Mouse (Mus musculus) frontal cortex, postnatal 10 days (tissue): ENCODE data around the gene Srpx.

Experiments
- DNase-seq, 2 experiments: peaks; one replicate each; pipeline ENCODE4 v3.0.0; 2022; ENCODE audit warnings: low spot score in 2 of 2, mixed read lengths in 1 of 2

Srpx gene

GRCm38 (mm10) chrX:10117065-10117719 is at the start of gene Srpx:
TSS of gene Srpx (minus strand) at chrX:10117709.
- DNase-seq: no peak

GRCm38 (mm10) chrX:10152390-10152789 is 34.9 kb upstream of the Srpx start:
- DNase-seq: no peak

- peak in 1 of 2 experiments; percentile 6 for DNase-seq
Observed at GRCm38 (mm10) chrX:10115780-10116179, 1.7 kb downstream of the Srpx start.

- no peak for DNase-seq
Observed at GRCm38 (mm10) chrX:10110736-10111135, 6.8 kb downstream of the Srpx start.

- DNase-seq: no peak
Observed at GRCm38 (mm10) chrX:10108558-10108957, 9.0 kb downstream of the Srpx start.

GRCm38 (mm10) chrX:10105475-10105874 is 12.0 kb downstream of the Srpx start:
- DNase-seq: no peak

- no peak for DNase-seq
Observed at GRCm38 (mm10) chrX:10102739-10103138, 14.8 kb downstream of the Srpx start.

GRCm38 (mm10) chrX:10095797-10096196 is 21.7 kb downstream of the Srpx start:
- no peak for DNase-seq

- no peak for DNase-seq
Observed at GRCm38 (mm10) chrX:10080385-10080784, 37.1 kb downstream of the Srpx start.

GRCm38 (mm10) chrX:10079981-10080380 is 37.5 kb downstream of the Srpx start:
- no peak for DNase-seq

- DNase-seq: no peak
Observed at GRCm38 (mm10) chrX:10073966-10074365, 43.5 kb downstream of the Srpx start.

GRCm38 (mm10) chrX:10071529-10071928 is 46.0 kb downstream of the Srpx start:
- no peak for DNase-seq

GRCm38 (mm10) chrX:10070689-10071088 is 46.8 kb downstream of the Srpx start:
- DNase-seq: peak; percentile 6 to 24

- no peak for DNase-seq
Observed at GRCm38 (mm10) chrX:10069405-10069804, 48.1 kb downstream of the Srpx start.

GRCm38 (mm10) chrX:10063781-10064180 is 53.7 kb downstream of the Srpx start:
- DNase-seq: no peak

GRCm38 (mm10) chrX:10063361-10063760 is 54.1 kb downstream of the Srpx start:
- DNase-seq: no peak

GRCm38 (mm10) chrX:10062201-10062600 is 55.3 kb downstream of the Srpx start:
- DNase-seq: no peak

- no peak for DNase-seq
Observed at GRCm38 (mm10) chrX:10034666-10035065, 82.8 kb downstream of the Srpx start.

GRCm38 (mm10) chrX:10010202-10010601 is 107.3 kb downstream of the Srpx start:
- DNase-seq: no peak

GRCm38 (mm10) chrX:10007675-10008270 is 109.7 kb downstream of the Srpx start:
- DNase-seq: no peak

GRCm38 (mm10) chrX:10005946-10006345 is 111.6 kb downstream of the Srpx start:
- DNase-seq: no peak

- DNase-seq: no peak
Observed at GRCm38 (mm10) chrX:10000718-10001117, 116.8 kb downstream of the Srpx start.
